Mouse (Mus musculus): ENCODE results near the gene Whrn. TPM values are rescaled to one million over a fixed set of nuclear protein-coding genes. Genes with fewer than 3 reads are reported as not detected.

The Whrn gene
- polyA plus RNA-seq (2014; fragmentation: Illumina TruSeq; extraction: RNeasy Lipid Tissue Mini Kit (QIAGEN cat#74804); ENCODE audit: low read depth, low replicate concordance): 2.3 TPM

GRCm38 (mm10) chr4:63495915-63496278, at the start of gene Whrn:
Whrn (minus strand) TSS chr4:63495991.

DNA sequence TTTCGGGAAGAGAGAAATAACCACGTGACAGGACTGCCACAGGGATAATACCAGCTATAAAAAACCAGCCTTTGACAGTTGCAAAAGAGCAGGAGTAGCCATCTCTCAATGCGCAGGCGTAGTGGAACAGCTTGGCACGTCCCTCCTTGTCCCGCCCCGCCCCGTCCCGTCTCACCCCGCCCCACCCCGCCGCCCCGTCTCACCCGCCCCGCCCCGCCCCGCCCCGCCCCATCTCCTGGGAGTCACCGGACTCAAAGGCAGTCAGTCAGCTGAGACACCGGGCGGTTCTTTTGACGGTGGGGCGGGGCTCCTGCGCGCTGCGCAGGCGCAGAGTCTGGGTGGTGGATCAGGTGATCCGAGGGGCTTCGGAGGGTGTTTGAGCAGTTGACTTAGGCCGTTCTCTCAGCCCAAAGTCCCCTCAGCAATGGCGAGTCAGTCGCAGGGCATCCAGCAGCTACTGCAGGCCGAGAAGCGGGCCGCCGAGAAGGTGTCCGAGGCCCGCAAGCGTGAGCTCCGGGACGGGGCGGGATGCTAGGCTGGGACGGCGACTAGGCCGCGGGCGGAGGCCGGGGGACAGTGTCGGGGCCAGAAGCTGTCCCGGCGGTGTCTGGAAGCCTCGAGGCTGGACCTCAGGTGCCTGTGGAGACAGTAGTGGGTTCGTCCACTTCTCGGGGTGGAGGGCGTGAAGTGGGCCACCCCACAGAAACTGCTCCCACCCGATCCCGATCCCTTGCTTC, 48.9 kb upstream of the Whrn start, which contains the start of gene Atp6v1g1:
Gene Atp6v1g1 (plus strand): TSS at position 279 of the 737 bp plus-strand sequence.

DNA sequence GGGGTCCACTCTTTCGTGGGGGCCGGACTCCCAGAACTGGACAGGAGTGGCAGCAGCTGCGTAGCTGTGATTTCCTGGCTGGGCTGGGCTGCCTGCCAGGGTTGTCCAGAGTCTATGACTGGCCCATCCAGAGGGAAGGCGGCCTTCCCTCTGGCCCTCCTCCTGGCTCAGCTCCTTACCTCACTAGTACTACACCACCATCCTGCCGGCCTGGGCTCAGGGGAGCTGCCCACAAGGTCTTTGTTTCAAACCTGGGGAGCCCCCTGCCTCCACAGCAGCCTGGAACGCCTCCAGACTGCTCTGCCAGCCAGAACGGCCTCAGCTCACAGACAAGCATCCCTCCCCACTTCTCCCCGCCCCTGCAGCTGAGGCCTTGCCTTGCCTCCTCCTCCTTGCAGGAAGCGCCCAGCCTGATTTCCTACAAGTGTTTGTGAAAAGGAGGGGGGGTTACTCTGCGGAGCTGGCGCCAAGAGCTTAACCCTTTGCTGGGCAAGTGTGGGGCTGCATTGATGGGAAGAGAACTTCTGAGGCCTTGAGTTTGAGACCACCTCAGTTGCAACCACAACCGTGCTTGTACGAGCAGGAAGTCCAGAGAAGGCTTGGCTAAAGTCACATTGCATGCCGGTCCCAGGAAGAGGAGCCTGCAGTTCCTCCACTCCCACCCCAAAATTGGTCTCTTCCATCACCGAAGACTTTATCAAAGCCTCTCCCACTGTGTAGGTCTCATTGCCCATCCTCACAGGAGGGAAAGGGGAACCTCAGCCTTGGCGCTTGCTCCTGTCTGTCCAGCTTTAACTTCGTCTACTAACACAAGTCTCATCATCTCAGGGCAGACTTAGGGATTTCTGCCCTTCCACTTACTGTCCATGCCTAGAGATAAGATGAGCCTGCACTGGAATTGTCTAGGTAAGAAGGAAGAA, 92.5 kb downstream of the Whrn start, which contains the start of gene Akna:
Gene Akna (minus strand): TSS at position 315 of the 920 bp plus-strand sequence.

Other genes starting within 250 kb of the Whrn start
- gene Orm1, start 151.4 kb downstream of the Whrn start, polyA plus RNA-seq (2014; fragmentation: Illumina TruSeq; extraction: RNeasy Lipid Tissue Mini Kit (QIAGEN cat#74804); ENCODE audit: low read depth, low replicate concordance): 0.71 TPM
- gene Orm3, start 139.8 kb downstream of the Whrn start, polyA plus RNA-seq (2014; fragmentation: Illumina TruSeq; extraction: RNeasy Lipid Tissue Mini Kit (QIAGEN cat#74804); ENCODE audit: low read depth, low replicate concordance): not detected
- not detected for gene Orm2, start 133.5 kb downstream of the Whrn start, polyA plus RNA-seq (2014; fragmentation: Illumina TruSeq; extraction: RNeasy Lipid Tissue Mini Kit (QIAGEN cat#74804); ENCODE audit: low read depth, low replicate concordance)
- gene Akna, start 92.6 kb downstream of the Whrn start, polyA plus RNA-seq (2014; fragmentation: Illumina TruSeq; extraction: RNeasy Lipid Tissue Mini Kit (QIAGEN cat#74804); ENCODE audit: low read depth, low replicate concordance): 1.6 TPM
- gene Atp6v1g1, start 48.8 kb upstream of the Whrn start, polyA plus RNA-seq (2014; fragmentation: Illumina TruSeq; extraction: RNeasy Lipid Tissue Mini Kit (QIAGEN cat#74804); ENCODE audit: low read depth, low replicate concordance): 175 TPM
- 1.8 TPM for gene Tmem268, start 62.8 kb upstream of the Whrn start, polyA plus RNA-seq (2014; fragmentation: Illumina TruSeq; extraction: RNeasy Lipid Tissue Mini Kit (QIAGEN cat#74804); ENCODE audit: low read depth, low replicate concordance)
- 77.1 TPM for gene Gm11213, start 109.3 kb upstream of the Whrn start, polyA plus RNA-seq (2014; fragmentation: Illumina TruSeq; extraction: RNeasy Lipid Tissue Mini Kit (QIAGEN cat#74804); ENCODE audit: low read depth, low replicate concordance)
- gene Tex48, start 126.4 kb upstream of the Whrn start, polyA plus RNA-seq (2014; fragmentation: Illumina TruSeq; extraction: RNeasy Lipid Tissue Mini Kit (QIAGEN cat#74804); ENCODE audit: low read depth, low replicate concordance): 260 TPM
- gene Gm11214, start 167.4 kb upstream of the Whrn start, polyA plus RNA-seq (2014; fragmentation: Illumina TruSeq; extraction: RNeasy Lipid Tissue Mini Kit (QIAGEN cat#74804); ENCODE audit: low read depth, low replicate concordance): not detected
- 2.1 TPM for gene Tnfsf15, start 249.1 kb upstream of the Whrn start, polyA plus RNA-seq (2014; fragmentation: Illumina TruSeq; extraction: RNeasy Lipid Tissue Mini Kit (QIAGEN cat#74804); ENCODE audit: low read depth, low replicate concordance)

Data from testis, adult 10 weeks (tissue).